Mouse (Mus musculus): Measurements from ENCODE around the gene Iqschfp. TPM values are rescaled to one million over a fixed set of nuclear protein-coding genes. Genes with fewer than 3 reads are reported as not detected.

Iqschfp gene
- polyA plus RNA-seq, 1 experiment from 2014 or later, result 0.54 TPM

DNA sequence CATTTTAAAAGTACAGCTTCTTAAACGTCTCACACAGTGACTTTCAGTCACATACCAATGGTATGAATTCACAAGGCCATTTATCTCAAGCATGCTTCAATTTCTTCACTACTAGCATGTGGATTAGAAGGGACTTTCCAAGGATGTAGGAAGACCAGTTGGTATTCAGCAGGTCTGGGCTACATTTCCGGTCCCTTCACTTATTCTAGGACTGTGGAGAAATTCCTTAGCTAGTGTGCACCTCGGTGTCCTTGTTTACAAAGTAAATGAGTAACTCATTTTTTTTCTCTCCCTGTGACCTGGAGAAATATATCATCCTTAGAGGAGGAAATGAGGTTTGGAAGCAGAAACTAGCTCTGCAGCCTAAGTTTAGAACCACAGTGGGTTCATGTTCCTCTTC, 578.0 kb downstream of the Iqschfp start:
- H3K4me2 ChIP-seq, result no peak overlapping the region
- H3K4me3 ChIP-seq, result no peak overlapping the region
- H3K9me3 ChIP-seq, result no peaks in the 10 kb centered on the region
- no peaks in the 10 kb centered on the region for H3K27me3 ChIP-seq
- H3K27ac ChIP-seq, result no peak overlapping the region
- peaks cover 20% of the 10 kb centered on the region for H3K4me1 ChIP-seq
- H3K36me3 ChIP-seq, result no peaks in the 10 kb centered on the region
- ATAC-seq (ENCODE audit: insufficient number of reproducible peaks, low FRiP score, low TSS enrichment, low read depth), result no peak
- H3K9ac ChIP-seq, result no peak overlapping the region
- WGBS, result 34% methylated on average over 3 of the region's 3 CpGs

- WGBS, result 22% methylated on average over 5 of the region's 5 CpGs
- H3K9ac ChIP-seq, result no peak overlapping the region
- ATAC-seq (ENCODE audit: insufficient number of reproducible peaks, low FRiP score, low TSS enrichment, low read depth), result no peak
- no peak overlapping the region for H3K4me3 ChIP-seq
- no peaks in the 10 kb centered on the region for H3K36me3 ChIP-seq
- peaks cover 20% of the 10 kb centered on the region for H3K4me1 ChIP-seq
- H3K27me3 ChIP-seq, result no peaks in the 10 kb centered on the region
- H3K4me2 ChIP-seq, result no peak overlapping the region
- no peak overlapping the region for H3K27ac ChIP-seq
- H3K9me3 ChIP-seq, result no peaks in the 10 kb centered on the region
Measured at GRCm38 (mm10) chr3:68470622-68471021, 578.6 kb downstream of the Iqschfp start.

GRCm38 (mm10) chr3:68476336-68476735, 584.3 kb downstream of the Iqschfp start:
- no peaks in the 10 kb centered on the region for H3K4me1 ChIP-seq
- WGBS, result 82% methylated on average over 7 of the region's 7 CpGs
- H3K27ac ChIP-seq, result no peak overlapping the region
- no peaks in the 10 kb centered on the region for H3K9me3 ChIP-seq
- no peak overlapping the region for H3K9ac ChIP-seq
- H3K4me2 ChIP-seq, result no peak overlapping the region
- ATAC-seq (ENCODE audit: insufficient number of reproducible peaks, low FRiP score, low TSS enrichment, low read depth), result no peak
- no peaks in the 10 kb centered on the region for H3K36me3 ChIP-seq
- H3K4me3 ChIP-seq, result no peak overlapping the region
- H3K27me3 ChIP-seq, result no peaks in the 10 kb centered on the region

- no peak for ATAC-seq (ENCODE audit: insufficient number of reproducible peaks, low FRiP score, low TSS enrichment, low read depth)
- H3K27ac ChIP-seq, result no peak overlapping the region
- 37% methylated on average over 2 of the region's 2 CpGs for WGBS
Measured at GRCm38 (mm10) chr3:68477478-68477877, 585.4 kb downstream of the Iqschfp start.

DNA sequence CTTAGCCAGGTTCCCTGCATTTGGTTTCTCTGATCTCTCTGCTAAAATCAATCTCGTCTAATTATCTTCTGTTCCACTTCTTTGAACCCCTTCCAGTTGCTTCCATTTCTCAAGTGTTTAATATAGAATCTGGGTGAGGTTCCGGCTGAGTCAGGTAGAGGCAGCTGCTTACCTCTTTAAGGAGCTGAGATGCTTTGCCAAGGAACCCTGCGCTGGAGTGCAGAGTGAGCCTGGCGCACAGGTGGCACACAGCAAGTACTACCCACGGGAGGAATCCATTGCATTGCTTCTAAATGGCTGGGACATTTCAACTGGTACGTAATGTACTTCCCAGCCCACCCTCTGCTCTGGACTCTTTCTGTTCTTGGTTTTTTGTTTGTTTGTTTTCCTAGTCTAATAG, 587.2 kb downstream of the Iqschfp start:
- Histone ChIP-seq H3K27me3 (no peaks in the 10 kb centered on the region), H3K4me1 (no peaks in the 10 kb centered on the region), H3K27ac (no peak overlapping the region), H3K4me2 (no peak overlapping the region), H3K36me3 (no peaks in the 10 kb centered on the region), H3K9me3 (no peaks in the 10 kb centered on the region), H3K9ac (no peak overlapping the region), H3K4me3 (no peak overlapping the region)
- 77% methylated on average over 6 of the region's 6 CpGs for WGBS
- ATAC-seq (ENCODE audit: insufficient number of reproducible peaks, low FRiP score, low TSS enrichment, low read depth), result no peak

More at GRCm38 (mm10) chr3:68477478-68477877, 585.4 kb downstream of the Iqschfp start:
- Histone ChIP-seq H3K9me3 (no peaks in the 10 kb centered on the region), H3K4me3 (no peak overlapping the region), H3K4me1 (no peaks in the 10 kb centered on the region), H3K4me2 (no peak overlapping the region), H3K36me3 (no peaks in the 10 kb centered on the region), H3K27me3 (no peaks in the 10 kb centered on the region), H3K9ac (no peak overlapping the region)

GRCm38 (mm10) chr3:68483517-68483916, 591.5 kb downstream of the Iqschfp start:
- Histone ChIP-seq H3K27me3 (peaks cover 9% of the 10 kb centered on the region; the same call in 1 of the 2 replicates), H3K27ac (no peak overlapping the region), H3K36me3 (no peaks in the 10 kb centered on the region), H3K4me1 (peaks cover 9% of the 10 kb centered on the region), H3K9me3 (no peaks in the 10 kb centered on the region), H3K4me2 (no peak overlapping the region), H3K4me3 (no peak overlapping the region), H3K9ac (no peak overlapping the region)
- no peak for ATAC-seq (ENCODE audit: insufficient number of reproducible peaks, low FRiP score, low TSS enrichment, low read depth)
- WGBS, result 83% methylated on average over 3 of the region's 3 CpGs

GRCm38 (mm10) chr3:68484021-68484420, 592.0 kb downstream of the Iqschfp start:
- ATAC-seq (ENCODE audit: insufficient number of reproducible peaks, low FRiP score, low TSS enrichment, low read depth), result no peak
- no peaks in the 10 kb centered on the region for H3K9me3 ChIP-seq
- no peak overlapping the region for H3K27ac ChIP-seq
- 76% methylated on average over 9 of the region's 9 CpGs for WGBS
- no peak overlapping the region for H3K9ac ChIP-seq
- peaks cover 9% of the 10 kb centered on the region for H3K4me1 ChIP-seq
- no peaks in the 10 kb centered on the region for H3K36me3 ChIP-seq
- peaks cover 9% of the 10 kb centered on the region; the same call in 1 of the 2 replicates for H3K27me3 ChIP-seq
- no peak overlapping the region for H3K4me2 ChIP-seq
- no peak overlapping the region for H3K4me3 ChIP-seq

- Histone ChIP-seq H3K4me3 (no peak overlapping the region), H3K36me3 (no peaks in the 10 kb centered on the region), H3K9me3 (no peaks in the 10 kb centered on the region), H3K27ac (no peak overlapping the region), H3K9ac (no peak overlapping the region), H3K27me3 (peaks cover 9% of the 10 kb centered on the region; the same call in 1 of the 2 replicates), H3K4me1 (peaks cover 9% of the 10 kb centered on the region), H3K4me2 (no peak overlapping the region)
- WGBS, result 65% methylated on average over 4 of the region's 4 CpGs
- no peak for ATAC-seq (ENCODE audit: insufficient number of reproducible peaks, low FRiP score, low TSS enrichment, low read depth)
Measured at GRCm38 (mm10) chr3:68484561-68484960, 592.5 kb downstream of the Iqschfp start.

DNA sequence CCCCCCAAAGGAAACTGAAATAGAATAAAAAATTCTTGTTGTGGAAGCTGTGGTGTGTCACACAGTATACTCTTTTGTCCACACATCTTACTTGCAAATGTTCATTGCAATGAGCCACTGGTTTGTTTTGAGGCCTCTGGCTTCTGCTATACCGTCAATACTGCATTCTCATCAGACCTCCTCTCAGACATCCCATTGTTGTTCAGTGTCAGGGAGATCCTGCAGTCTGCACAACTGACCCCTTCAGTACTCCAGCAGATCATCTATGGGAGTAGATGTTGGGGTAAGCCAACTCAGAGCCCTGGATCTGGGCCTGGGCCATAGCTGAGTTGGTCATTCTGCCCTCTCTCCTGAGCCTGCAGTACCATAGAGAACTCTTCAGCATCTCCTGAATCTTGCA, 595.6 kb downstream of the Iqschfp start:
- no peak for ATAC-seq (ENCODE audit: insufficient number of reproducible peaks, low FRiP score, low TSS enrichment, low read depth)
- Histone ChIP-seq H3K27ac (no peak overlapping the region), H3K4me1 (peaks cover 16% of the 10 kb centered on the region), H3K4me2 (no peak overlapping the region), H3K9ac (no peak overlapping the region), H3K36me3 (no peaks in the 10 kb centered on the region), H3K4me3 (no peak overlapping the region), H3K27me3 (peaks cover 13% of the 10 kb centered on the region; the same call in 1 of the 2 replicates), H3K9me3 (no peaks in the 10 kb centered on the region)
- 63% methylated on average over 1 of the region's 1 CpGs for WGBS

DNA sequence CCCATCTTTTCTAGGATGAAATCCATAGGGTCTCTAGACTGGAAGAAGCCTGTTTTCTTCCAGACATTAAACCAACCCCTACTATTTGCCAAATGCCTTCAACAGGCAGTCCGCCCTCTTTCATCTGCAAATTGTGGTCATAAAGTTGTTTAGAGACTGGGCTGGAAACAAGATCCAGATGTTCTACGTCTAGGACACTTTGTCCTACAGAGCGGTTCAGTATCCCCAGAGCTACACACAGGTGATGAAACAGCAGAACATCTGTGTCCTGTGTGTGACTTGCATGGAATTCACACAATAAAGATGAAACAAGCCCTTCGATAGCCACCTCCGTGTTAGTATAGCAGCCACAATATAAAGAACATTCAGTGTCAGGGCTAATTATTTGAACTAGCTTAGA, 596.3 kb downstream of the Iqschfp start:
- Histone ChIP-seq H3K4me3 (no peak overlapping the region), H3K27ac (no peak overlapping the region), H3K4me2 (no peak overlapping the region), H3K9me3 (no peaks in the 10 kb centered on the region), H3K9ac (no peak overlapping the region), H3K4me1 (peaks cover 23% of the 10 kb centered on the region), H3K36me3 (no peaks in the 10 kb centered on the region), H3K27me3 (peaks cover 13% of the 10 kb centered on the region; the same call in 1 of the 2 replicates)
- 14% methylated on average over 5 of the region's 5 CpGs for WGBS
- no peak for ATAC-seq (ENCODE audit: insufficient number of reproducible peaks, low FRiP score, low TSS enrichment, low read depth)

DNA sequence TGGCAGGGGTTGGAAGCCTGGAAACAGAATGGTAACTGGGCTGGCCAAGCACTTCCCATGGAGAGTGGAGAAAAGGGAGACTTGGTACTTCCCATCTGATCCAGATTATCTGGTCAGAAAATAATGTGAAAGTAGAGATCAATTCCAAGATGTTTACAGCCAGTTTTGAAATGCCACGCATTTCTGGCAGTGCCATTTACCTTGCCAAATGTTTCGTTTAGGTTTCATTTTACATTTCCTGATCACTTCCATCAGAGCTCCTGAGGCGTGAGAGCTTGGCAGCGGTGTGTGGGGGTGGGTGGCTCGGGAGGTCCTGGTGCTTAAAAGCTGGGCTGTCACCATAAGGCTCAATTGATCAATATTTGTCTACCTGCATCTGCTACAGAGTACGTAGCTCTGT, 599.5 kb downstream of the Iqschfp start:
- H3K4me2 ChIP-seq, result no peak overlapping the region
- peaks cover 14% of the 10 kb centered on the region; the same call in 1 of the 2 replicates for H3K27me3 ChIP-seq
- WGBS, result 52% methylated on average over 6 of the region's 6 CpGs
- no peaks in the 10 kb centered on the region for H3K36me3 ChIP-seq
- peak overlapping the region; percentile 89; the same call in 1 of the 2 replicates for H3K27ac ChIP-seq
- peaks cover 44% of the 10 kb centered on the region for H3K4me1 ChIP-seq
- H3K4me3 ChIP-seq, result no peak overlapping the region
- H3K9ac ChIP-seq, result no peak overlapping the region
- ATAC-seq (ENCODE audit: insufficient number of reproducible peaks, low FRiP score, low TSS enrichment, low read depth), result no peak
- no peaks in the 10 kb centered on the region for H3K9me3 ChIP-seq

DNA sequence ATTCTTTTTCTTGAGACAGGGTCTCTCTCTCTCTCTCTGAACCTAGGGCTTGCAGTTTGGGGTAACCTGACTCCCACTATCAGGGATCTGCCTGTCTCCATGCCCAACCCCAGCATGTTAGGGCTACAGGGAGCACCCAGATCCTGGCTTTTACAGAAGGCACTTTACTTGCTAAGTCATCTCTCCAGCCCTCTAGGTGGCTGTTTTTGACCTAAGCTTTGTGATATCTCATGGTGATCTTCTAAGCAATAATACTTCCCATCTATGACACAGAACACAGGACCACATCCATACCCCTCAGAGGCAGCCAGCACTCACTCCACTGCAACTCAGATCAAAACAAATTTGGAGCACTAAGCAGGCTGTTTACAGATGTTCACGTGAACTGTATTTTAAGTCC, 600.0 kb downstream of the Iqschfp start:
- 40% methylated on average over 1 of the region's 1 CpGs for WGBS
- peak overlapping the region; percentile 89 for H3K27ac ChIP-seq
- H3K36me3 ChIP-seq, result no peaks in the 10 kb centered on the region
- no peaks in the 10 kb centered on the region for H3K9me3 ChIP-seq
- peaks cover 15% of the 10 kb centered on the region; the same call in 1 of the 2 replicates for H3K27me3 ChIP-seq
- 0 out of 2 replicates have a peak overlapping the region, but pooled peaks have one; percentile 10 for H3K4me2 ChIP-seq
- no peak overlapping the region for H3K4me3 ChIP-seq
- peaks cover 44% of the 10 kb centered on the region for H3K4me1 ChIP-seq
- no peak for ATAC-seq (ENCODE audit: insufficient number of reproducible peaks, low FRiP score, low TSS enrichment, low read depth)
- no peak overlapping the region for H3K9ac ChIP-seq

DNA sequence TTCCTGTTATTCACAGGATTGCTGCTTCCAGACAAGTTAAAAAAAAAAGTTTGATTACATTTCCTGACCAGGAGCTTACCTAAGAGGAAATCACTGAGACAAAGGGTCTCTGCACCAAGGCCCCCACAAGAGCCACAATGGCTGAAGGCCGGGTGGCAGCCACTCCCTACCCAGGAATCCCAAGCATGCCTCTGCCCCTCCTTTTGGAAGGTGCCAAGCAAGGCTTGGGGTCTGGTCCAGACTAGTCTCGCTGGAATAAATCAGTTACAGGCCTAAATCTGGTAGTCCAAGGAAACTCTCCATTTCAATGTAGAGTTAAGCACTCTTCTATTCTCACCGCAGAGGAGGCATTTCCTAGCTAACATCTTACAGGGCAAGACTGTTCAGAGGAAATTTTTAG, 600.5 kb downstream of the Iqschfp start:
- Histone ChIP-seq H3K4me1 (peaks cover 44% of the 10 kb centered on the region), H3K4me3 (no peak overlapping the region; the same call in 1 of the 2 replicates)

More for the DNA sequence above, 600.5 kb downstream of the Iqschfp start:
- Histone ChIP-seq H3K9ac (no peak overlapping the region), H3K27ac (peak overlapping the region; percentile 89), H3K4me2 (peak overlapping the region; percentile 99; the same call in 1 of the 2 replicates), H3K36me3 (no peaks in the 10 kb centered on the region), H3K9me3 (no peaks in the 10 kb centered on the region), H3K27me3 (peaks cover 15% of the 10 kb centered on the region; the same call in 1 of the 2 replicates)
- 18% methylated on average over 3 of the region's 3 CpGs for WGBS
- no peak for ATAC-seq (ENCODE audit: insufficient number of reproducible peaks, low FRiP score, low TSS enrichment, low read depth)
